Mouse (Mus musculus): ENCODE measurements around the gene Naif1.

Gene Naif1

GRCm38 (mm10) chr2:32449761-32450754, at the start of gene Naif1:
Gene Naif1 (plus strand): TSS chr2:32450457.
- peak; percentile 58 for DNase-seq

GRCm38 (mm10) chr2:32404663-32405062, 45.6 kb upstream of the Naif1 start:
- peak; percentile 97 for DNase-seq

DNA sequence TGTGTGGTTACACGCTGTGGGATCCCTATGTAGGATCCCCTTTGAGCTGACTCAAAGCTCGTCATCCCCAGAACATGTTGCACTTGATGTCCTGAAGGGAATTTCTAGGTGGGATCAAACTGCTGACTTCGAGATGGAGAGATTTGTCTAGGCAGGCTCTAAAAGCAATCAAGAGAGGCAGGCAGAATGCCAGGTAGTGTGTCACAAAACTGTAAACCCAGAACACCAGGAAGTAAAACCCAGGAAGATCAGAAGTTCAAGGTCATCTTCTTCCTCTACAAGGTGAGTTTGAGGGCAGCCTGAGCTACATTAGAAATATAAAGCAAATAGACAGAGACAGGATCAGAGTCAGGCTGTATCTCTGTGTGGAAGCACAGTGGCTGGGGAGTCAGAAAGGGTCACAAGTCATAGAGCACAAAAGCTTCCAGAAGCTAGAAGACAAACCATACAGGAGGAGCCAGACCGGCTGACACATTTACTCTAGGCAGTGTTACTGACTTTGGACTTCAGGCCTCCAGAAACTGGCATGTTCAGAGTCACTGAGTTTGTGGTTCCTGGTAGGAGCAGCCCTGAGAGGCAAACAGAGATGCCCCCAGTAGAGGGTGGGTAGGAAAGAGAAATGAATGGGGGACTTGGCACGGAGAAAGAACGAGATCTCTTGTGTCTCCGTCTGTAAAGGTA, 43.0 kb upstream of the Naif1 start:
- DNase-seq: no peak

DNA sequence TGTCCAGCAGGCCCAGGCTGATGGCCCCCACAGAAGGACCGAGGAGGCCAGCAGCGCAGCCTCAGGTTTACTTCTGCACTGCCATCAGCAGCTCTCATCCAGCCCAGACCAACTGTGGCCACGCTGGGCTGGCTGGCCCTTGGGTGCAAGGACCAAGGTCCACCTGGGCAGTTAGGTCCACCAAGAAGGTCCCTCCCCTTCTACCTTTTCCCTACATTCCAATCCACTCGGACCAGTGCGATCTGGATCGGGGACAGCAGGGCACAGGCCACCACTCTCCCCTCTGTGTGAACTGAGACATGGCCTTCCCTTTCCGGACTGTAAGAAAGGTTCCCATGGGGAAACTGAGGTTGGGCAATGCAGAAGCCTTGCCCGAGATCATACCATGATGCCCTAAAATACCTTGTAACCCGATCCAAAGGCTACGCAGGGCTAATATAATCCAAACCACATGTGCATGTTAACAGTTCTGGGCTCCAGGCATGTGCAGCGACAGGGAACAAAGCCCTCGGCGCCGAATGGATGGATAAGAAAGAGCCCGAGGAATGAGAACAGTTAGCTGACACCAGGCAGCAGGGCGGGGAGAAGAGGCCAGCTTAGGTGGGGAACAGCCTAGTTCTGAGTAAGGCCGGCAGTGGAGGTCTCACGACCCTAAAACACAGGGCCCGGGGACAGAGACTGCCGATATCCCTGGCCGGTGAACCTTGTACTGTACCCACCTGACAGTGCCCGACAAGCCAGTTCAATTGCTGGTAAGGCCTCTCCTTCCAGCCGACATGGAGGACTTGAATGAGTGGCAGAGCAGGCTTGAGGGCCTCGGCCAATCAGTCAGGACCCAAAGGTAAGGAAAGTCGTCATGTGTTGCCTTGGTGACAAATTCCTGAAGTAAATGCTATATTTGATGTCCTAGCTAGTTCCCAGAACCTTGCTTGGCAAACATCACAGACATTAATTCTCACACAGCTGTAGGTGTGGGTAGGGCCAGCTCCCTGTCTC, 41.5 kb upstream of the Naif1 start:
- DNase-seq: no peak

- no peak for DNase-seq
These were observed 38.9 kb upstream of the Naif1 start for GRCm38 (mm10) chr2:32411407-32411806.

DNA sequence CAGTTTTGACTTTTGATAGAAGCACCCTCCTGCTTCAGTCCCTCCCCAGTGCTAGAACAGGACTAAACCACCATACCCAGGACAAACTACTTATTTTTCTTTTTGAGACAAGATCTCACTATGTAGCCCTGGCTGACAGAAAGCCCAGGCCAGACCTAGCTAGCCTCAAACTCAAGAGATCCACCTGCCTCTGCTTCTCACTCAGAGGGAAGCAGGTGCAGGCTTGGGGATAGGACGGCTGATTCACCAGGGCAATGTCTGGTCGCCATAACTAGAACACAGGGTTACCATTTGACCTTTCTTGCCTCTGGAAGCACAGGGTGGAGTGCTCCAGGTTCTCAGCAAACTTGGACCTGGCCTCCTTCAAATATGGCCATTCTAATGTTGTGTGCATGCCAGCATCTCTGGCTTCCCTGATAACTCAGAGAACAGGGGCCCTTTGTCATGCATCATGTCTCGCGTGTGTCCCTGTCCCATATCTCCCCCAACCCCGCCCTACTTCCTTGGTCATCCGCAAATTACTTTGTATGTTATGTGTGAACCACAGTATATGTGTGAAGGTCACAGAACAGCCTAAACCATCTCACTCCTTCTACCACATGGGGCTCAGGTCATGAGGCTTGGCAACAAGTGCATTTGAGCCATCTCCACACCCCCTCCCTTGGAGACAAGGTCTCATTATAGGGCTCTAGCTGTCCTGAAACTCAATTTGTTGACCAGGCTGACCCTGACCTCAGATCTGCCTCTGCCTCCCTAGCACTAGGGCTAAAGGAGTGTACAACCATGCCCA, 37.3 kb upstream of the Naif1 start:
- no peak for DNase-seq

DNA sequence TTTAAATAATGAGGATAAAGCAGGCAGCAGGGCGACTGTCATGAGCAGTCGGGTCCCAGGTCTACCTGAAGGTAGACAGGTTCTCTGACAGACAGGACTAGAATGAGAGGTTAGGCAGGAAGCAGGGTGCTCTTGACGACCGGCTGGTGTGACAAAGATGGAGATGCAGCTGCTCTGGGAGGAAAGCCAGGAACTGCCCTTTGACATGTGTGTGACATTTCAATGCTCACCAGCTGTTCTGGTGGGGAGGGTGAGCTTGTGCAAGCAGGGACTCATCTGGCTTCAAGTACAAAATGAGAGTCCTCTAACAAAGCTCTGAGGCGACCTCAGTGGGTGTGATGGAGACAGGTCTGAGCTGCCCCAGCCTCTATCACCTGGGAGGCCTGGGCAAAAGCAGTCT, 36.3 kb upstream of the Naif1 start:
- DNase-seq: no peak

- no peak for DNase-seq
These were observed 34.5 kb upstream of the Naif1 start for GRCm38 (mm10) chr2:32415801-32416200.

GRCm38 (mm10) chr2:32416556-32416955, 33.7 kb upstream of the Naif1 start:
- DNase-seq: no peak

GRCm38 (mm10) chr2:32417486-32417885, 32.8 kb upstream of the Naif1 start:
- no peak for DNase-seq

- DNase-seq: no peak
These were observed 31.7 kb upstream of the Naif1 start for GRCm38 (mm10) chr2:32418430-32419151.

- DNase-seq: peak; percentile 84
These were observed 30.9 kb upstream of the Naif1 start for GRCm38 (mm10) chr2:32419359-32419758.

GRCm38 (mm10) chr2:32420066-32420608, 30.1 kb upstream of the Naif1 start:
- DNase-seq: no peak

- DNase-seq: no peak
These were observed 29.6 kb upstream of the Naif1 start for GRCm38 (mm10) chr2:32420647-32421046.

DNA sequence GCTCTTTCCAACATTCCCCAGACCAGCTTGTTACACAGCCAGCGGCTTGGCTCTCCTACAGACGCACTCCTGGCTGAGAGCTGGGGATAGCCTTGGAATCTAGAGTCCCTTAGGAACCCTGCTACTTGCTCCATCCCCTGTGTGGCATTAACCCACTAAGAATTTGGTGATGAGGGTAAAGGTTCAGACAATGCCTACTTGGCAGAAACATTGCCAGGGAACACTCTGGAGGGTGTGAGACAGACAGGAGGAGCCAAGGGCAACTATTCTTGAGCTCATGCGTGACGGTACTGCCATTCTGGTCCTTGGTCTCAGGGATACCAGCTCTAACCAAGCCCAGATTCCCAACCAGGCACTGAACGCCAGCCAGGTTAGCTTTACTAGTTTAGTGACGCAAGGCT, 28.4 kb upstream of the Naif1 start:
- DNase-seq: no peak

DNA sequence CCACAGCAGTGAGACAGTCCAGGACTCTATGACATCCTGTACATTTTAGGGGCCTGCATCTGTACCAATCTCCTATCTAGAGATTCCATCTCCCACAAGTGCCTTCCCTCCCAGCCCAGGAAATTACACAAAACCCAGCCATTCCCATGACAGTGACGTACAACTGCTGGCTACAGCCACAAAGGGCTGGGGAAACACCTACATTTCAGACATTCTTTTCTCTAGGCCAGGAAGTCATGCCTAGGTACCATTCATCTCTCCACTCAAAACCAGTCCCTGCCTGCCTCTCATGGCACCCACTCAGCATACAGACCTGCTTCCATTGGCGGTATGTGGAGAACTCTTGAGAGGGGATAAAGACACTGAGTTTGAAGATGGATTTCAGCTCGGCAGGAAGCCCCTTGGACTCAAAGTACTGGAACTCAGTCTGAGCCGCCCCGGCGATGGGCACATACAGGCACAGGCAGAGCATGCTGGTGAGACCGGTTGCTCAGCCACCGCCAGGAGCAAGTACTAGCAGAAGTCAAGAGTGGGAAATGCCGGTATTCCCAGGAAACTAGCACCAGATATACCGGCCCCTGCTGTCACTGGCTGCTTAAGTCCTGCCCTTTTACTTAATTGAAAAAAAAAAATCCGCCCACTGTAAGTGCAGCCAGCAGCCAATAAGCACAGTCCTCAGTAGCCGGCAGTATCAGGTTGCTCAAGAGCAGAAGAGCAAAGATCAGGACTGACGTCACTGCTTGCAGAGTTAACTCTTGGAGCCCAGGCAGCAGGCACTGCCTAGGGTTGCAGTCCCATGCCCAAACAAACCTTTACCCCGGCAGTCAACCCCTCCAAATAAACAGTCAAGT, 26.6 kb upstream of the Naif1 start:
- DNase-seq: peak; percentile 74

DNA sequence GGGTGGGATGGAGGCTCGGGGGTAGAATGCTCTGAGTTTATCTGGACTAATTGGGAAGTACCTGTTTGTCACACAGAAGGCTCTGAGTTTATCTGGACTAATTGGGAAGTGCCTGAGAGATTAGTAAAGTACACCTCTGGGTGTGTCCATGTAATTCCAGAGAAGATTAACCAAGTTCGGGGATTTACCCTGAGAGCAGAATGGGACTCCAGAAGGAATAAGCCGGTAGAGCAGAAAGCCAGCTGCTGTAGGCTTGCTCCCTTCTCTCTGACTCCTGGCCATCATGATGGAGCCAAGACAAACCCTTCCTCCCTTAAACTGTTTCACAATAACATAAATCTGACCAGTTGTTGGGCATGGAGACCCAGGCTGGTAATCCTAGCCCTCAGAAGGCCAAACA, 25.5 kb upstream of the Naif1 start:
- peak; percentile 22 for DNase-seq

- DNase-seq: peak; percentile 20
These were observed 24.7 kb upstream of the Naif1 start for GRCm38 (mm10) chr2:32425568-32425967.

DNA sequence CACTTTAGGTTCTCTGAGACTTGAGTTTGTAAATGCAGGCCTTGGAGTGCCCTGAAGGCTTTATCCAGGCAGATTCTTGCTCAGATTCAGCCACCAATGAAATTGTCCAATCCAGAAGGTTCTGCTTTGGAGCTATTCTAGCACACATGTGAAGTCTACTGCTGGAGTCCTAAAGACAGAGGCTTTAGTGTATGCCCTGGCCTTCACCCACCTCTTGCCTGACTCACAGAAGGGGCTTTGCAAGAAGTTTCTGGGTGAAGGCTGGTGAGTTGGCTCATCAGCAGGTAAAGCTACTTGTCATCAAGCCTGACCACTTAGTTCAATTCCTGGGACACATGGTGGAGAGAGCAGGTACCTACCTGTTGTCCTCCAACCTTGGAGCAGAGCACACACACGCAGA, 24.1 kb upstream of the Naif1 start:
- DNase-seq: no peak

GRCm38 (mm10) chr2:32427720-32428119, 22.5 kb upstream of the Naif1 start:
- DNase-seq: peak; percentile 28

Measured in cerebellum, adult 9-10 months (tissue).